Mouse (Mus musculus): ENCODE data around the gene Kti12. TPM values are rescaled to one million over a fixed set of nuclear protein-coding genes. Genes with fewer than 3 reads are reported as not detected.

The Kti12 gene
- polyA plus RNA-seq, 1 experiment, result 27.3 TPM

GRCm38 (mm10) chr4:108826643-108827042 lies 20.9 kb upstream of the Kti12 start:
- Histone ChIP-seq H3K27ac (ENCODE audit: insufficient read depth, low read depth, low read length) (no peak overlapping the region), H3K27me3 (replicated peaks; ENCODE audit: control insufficient read depth, insufficient read depth, low read length) (no peaks in the 10 kb centered on the region), H3K36me3 (ENCODE audit: control insufficient read depth, insufficient read depth, low read length) (peaks cover 6% of the 10 kb centered on the region), H3K4me3 (ENCODE audit: insufficient read depth, low read depth, low read length) (no peak overlapping the region), H3K4me1 (ENCODE audit: control insufficient read depth, insufficient read depth, low read length) (peaks cover under 1% of the 10 kb centered on the region; the same call in 1 of the 2 replicates)
- WGBS, result 76% methylated on average over 2 of the region's 2 CpGs
- DNase-seq, result no peak
- TF ChIP-seq CTCF (conservative IDR thresholded peaks at IDR 0.05; ENCODE audit: insufficient read depth, insufficient read length, low read depth, low read length), result no peak
- TF ChIP-seq POLR2A (IDR thresholded peaks at IDR 0.05; ENCODE audit: low read depth, low read length), result no peak

GRCm38 (mm10) chr4:108830698-108831097 lies 16.9 kb upstream of the Kti12 start:
- H3K4me1 ChIP-seq (ENCODE audit: control insufficient read depth, insufficient read depth, low read length), result peaks cover 7% of the 10 kb centered on the region; the same call in 1 of the 2 replicates
- H3K27ac ChIP-seq (ENCODE audit: insufficient read depth, low read depth, low read length), result no peak overlapping the region
- no peaks in the 10 kb centered on the region for H3K27me3 ChIP-seq (replicated peaks; ENCODE audit: control insufficient read depth, insufficient read depth, low read length)
- H3K36me3 ChIP-seq (ENCODE audit: control insufficient read depth, insufficient read depth, low read length), result peaks cover 5% of the 10 kb centered on the region
- no peak overlapping the region for H3K4me3 ChIP-seq (ENCODE audit: insufficient read depth, low read depth, low read length)
- TF ChIP-seq CTCF (conservative IDR thresholded peaks at IDR 0.05; ENCODE audit: insufficient read depth, insufficient read length, low read depth, low read length) (no peak), POLR2A (IDR thresholded peaks at IDR 0.05; ENCODE audit: low read depth, low read length) (no peak)
- DNase-seq, result no peak
- WGBS, result 73% methylated on average over 1 of the region's 1 CpGs

- Histone ChIP-seq H3K36me3 (ENCODE audit: control insufficient read depth, insufficient read depth, low read length) (peaks cover 3% of the 10 kb centered on the region; the same call in 1 of the 2 replicates), H3K27ac (ENCODE audit: insufficient read depth, low read depth, low read length) (peak within 1 kb of the TSS; percentile 85), H3K4me1 (ENCODE audit: control insufficient read depth, insufficient read depth, low read length) (peaks cover 7% of the 10 kb centered on the region; the same call in 1 of the 2 replicates), H3K27me3 (replicated peaks; ENCODE audit: control insufficient read depth, insufficient read depth, low read length) (no peaks in the 10 kb centered on the region), H3K4me3 (ENCODE audit: insufficient read depth, low read depth, low read length) (peak within 1 kb of the TSS; percentile 76)
- peak; percentile 95 for DNase-seq
- TF ChIP-seq CTCF (conservative IDR thresholded peaks at IDR 0.05; ENCODE audit: insufficient read depth, insufficient read length, low read depth, low read length) (no peak), POLR2A (IDR thresholded peaks at IDR 0.05; ENCODE audit: low read depth, low read length) (no peak)
- 1% methylated on average over 73 of the region's 73 CpGs for WGBS
Observed at GRCm38 (mm10) chr4:108832916-108833827, 14.4 kb upstream of the Kti12 start, which contains the start of gene Btf3l4. Btf3l4 (minus strand) TSS chr4:108833614.

- no peak for TF ChIP-seq POLR2A (IDR thresholded peaks at IDR 0.05; ENCODE audit: low read depth, low read length)
- TF ChIP-seq CTCF (conservative IDR thresholded peaks at IDR 0.05; ENCODE audit: insufficient read depth, insufficient read length, low read depth, low read length), result no peak
Observed at GRCm38 (mm10) chr4:108833828-108834114, 13.8 kb upstream of the Kti12 start.

GRCm38 (mm10) chr4:108834115-108834970 lies 13.2 kb upstream of the Kti12 start, which contains the start of gene Txndc12:
Txndc12 (plus strand) TSS chr4:108834601.
- no peaks in the 10 kb centered on the region for H3K27me3 ChIP-seq (replicated peaks; ENCODE audit: control insufficient read depth, insufficient read depth, low read length)
- no peaks in the 10 kb centered on the region; the same call in 1 of the 2 replicates for H3K36me3 ChIP-seq (ENCODE audit: control insufficient read depth, insufficient read depth, low read length)
- peak within 1 kb of the TSS; percentile 85 for H3K27ac ChIP-seq (ENCODE audit: insufficient read depth, low read depth, low read length)
- peak; percentile 96 for DNase-seq
- TF ChIP-seq CTCF (conservative IDR thresholded peaks at IDR 0.05; ENCODE audit: insufficient read depth, insufficient read length, low read depth, low read length), result no peak
- TF ChIP-seq POLR2A (IDR thresholded peaks at IDR 0.05; ENCODE audit: low read depth, low read length), result no peak
- WGBS, result under 1% methylated on average over 34 of the region's 34 CpGs
- H3K4me3 ChIP-seq (ENCODE audit: insufficient read depth, low read depth, low read length), result peak within 1 kb of the TSS; percentile 76
- peaks cover 7% of the 10 kb centered on the region; the same call in 1 of the 2 replicates for H3K4me1 ChIP-seq (ENCODE audit: control insufficient read depth, insufficient read depth, low read length)

More at GRCm38 (mm10) chr4:108833828-108834114, 13.8 kb upstream of the Kti12 start:
- Histone ChIP-seq H3K4me1 (ENCODE audit: control insufficient read depth, insufficient read depth, low read length) (peaks cover 7% of the 10 kb centered on the region; the same call in 1 of the 2 replicates), H3K36me3 (ENCODE audit: control insufficient read depth, insufficient read depth, low read length) (peaks cover 3% of the 10 kb centered on the region; the same call in 1 of the 2 replicates), H3K27ac (ENCODE audit: insufficient read depth, low read depth, low read length) (peak overlapping the region; percentile 84), H3K4me3 (ENCODE audit: insufficient read depth, low read depth, low read length) (peak overlapping the region; percentile 76), H3K27me3 (replicated peaks; ENCODE audit: control insufficient read depth, insufficient read depth, low read length) (no peaks in the 10 kb centered on the region)
- DNase-seq, result no peak
- under 1% methylated on average over 6 of the region's 6 CpGs for WGBS

GRCm38 (mm10) chr4:108834971-108835311 lies 12.6 kb upstream of the Kti12 start:
- H3K4me1 ChIP-seq (ENCODE audit: control insufficient read depth, insufficient read depth, low read length), result peaks cover 7% of the 10 kb centered on the region; the same call in 1 of the 2 replicates
- H3K36me3 ChIP-seq (ENCODE audit: control insufficient read depth, insufficient read depth, low read length), result no peaks in the 10 kb centered on the region; the same call in 1 of the 2 replicates
- H3K4me3 ChIP-seq (ENCODE audit: insufficient read depth, low read depth, low read length), result peak overlapping the region; percentile 76
- WGBS, result under 1% methylated on average over 15 of the region's 15 CpGs
- no peaks in the 10 kb centered on the region for H3K27me3 ChIP-seq (replicated peaks; ENCODE audit: control insufficient read depth, insufficient read depth, low read length)
- DNase-seq, result no peak
- peak overlapping the region; percentile 54 for H3K27ac ChIP-seq (ENCODE audit: insufficient read depth, low read depth, low read length)
- TF ChIP-seq CTCF (conservative IDR thresholded peaks at IDR 0.05; ENCODE audit: insufficient read depth, insufficient read length, low read depth, low read length), result no peak
- no peak for TF ChIP-seq POLR2A (IDR thresholded peaks at IDR 0.05; ENCODE audit: low read depth, low read length)
